Mouse (Mus musculus): ENCODE measurements around the gene Klrg2. TPM values are rescaled to one million over a fixed set of nuclear protein-coding genes. Genes with fewer than 3 reads are reported as not detected.

Gene Klrg2
- polyA plus RNA-seq, 1 experiment, result 0.07 TPM

GRCm38 (mm10) chr6:38609892-38610291, 27.1 kb downstream of the Klrg2 start:
- no peak for DNase-seq (ENCODE audit: low read depth in 1 of 2, low spot score in 2 of 2)
- H3K4me3 ChIP-seq (ENCODE audit: extremely low read depth, insufficient read depth, insufficient read length), result no peak overlapping the region
- TF ChIP-seq CTCF (IDR thresholded peaks at IDR 0.05; ENCODE audit: extremely low read depth, insufficient read depth, insufficient read length, insufficient replicate concordance), result no peak
- WGBS, result 93% methylated on average over 2 of the region's 2 CpGs
- H3K27ac ChIP-seq (ENCODE audit: insufficient read depth, low read length), result no peak overlapping the region
- H3K27me3 ChIP-seq (ENCODE audit: control insufficient read depth, insufficient read depth, low read length), result no peaks in the 10 kb centered on the region
- H3K36me3 ChIP-seq (ENCODE audit: control insufficient read depth, insufficient read depth, low read length), result peaks cover 15% of the 10 kb centered on the region
- H3K4me1 ChIP-seq (ENCODE audit: control insufficient read depth, insufficient read depth, insufficient read length), result no peaks in the 10 kb centered on the region

DNA sequence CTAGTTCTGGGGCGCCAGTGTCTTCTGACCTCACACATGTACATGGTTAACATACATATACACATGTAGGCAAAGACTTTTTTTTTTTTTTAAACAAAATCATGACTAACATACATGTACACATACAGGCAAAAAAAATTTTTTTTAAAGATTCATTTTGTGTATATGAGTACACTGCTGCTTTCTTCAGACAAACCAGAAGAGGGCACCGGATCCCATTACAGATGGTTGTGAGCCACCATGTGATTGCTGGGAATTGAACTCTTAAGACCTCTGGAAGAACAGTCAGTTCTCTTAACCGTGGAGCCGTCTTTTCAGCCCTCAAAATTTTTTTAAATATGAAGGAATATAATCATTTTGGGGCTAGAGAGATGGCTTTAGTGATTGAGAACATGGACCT, 39.6 kb downstream of the Klrg2 start:
- H3K4me1 ChIP-seq (ENCODE audit: control insufficient read depth, insufficient read depth, insufficient read length), result no peaks in the 10 kb centered on the region
- H3K36me3 ChIP-seq (ENCODE audit: control insufficient read depth, insufficient read depth, low read length), result peaks cover 23% of the 10 kb centered on the region
- H3K27ac ChIP-seq (ENCODE audit: insufficient read depth, low read length), result no peak overlapping the region
- no peak for DNase-seq (ENCODE audit: low read depth in 1 of 2, low spot score in 2 of 2)
- 93% methylated on average over 4 of the region's 4 CpGs for WGBS
- TF ChIP-seq CTCF (IDR thresholded peaks at IDR 0.05; ENCODE audit: extremely low read depth, insufficient read depth, insufficient read length, insufficient replicate concordance), result no peak
- no peak for TF ChIP-seq POLR2A (IDR thresholded peaks at IDR 0.05; ENCODE audit: low read depth, low read length)
- H3K27me3 ChIP-seq (ENCODE audit: control insufficient read depth, insufficient read depth, low read length), result no peaks in the 10 kb centered on the region
- no peak overlapping the region for H3K4me3 ChIP-seq (ENCODE audit: extremely low read depth, insufficient read depth, insufficient read length)

- no peaks in the 10 kb centered on the region for H3K4me1 ChIP-seq (ENCODE audit: control insufficient read depth, insufficient read depth, insufficient read length)
- no peak overlapping the region for H3K4me3 ChIP-seq (ENCODE audit: extremely low read depth, insufficient read depth, insufficient read length)
- 37% methylated on average over 3 of the region's 3 CpGs for WGBS
- H3K27ac ChIP-seq (ENCODE audit: insufficient read depth, low read length), result no peak overlapping the region
- DNase-seq (ENCODE audit: low read depth in 1 of 2, low spot score in 2 of 2), result no peak
- TF ChIP-seq CTCF (IDR thresholded peaks at IDR 0.05; ENCODE audit: extremely low read depth, insufficient read depth, insufficient read length, insufficient replicate concordance), result no peak
- no peaks in the 10 kb centered on the region for H3K27me3 ChIP-seq (ENCODE audit: control insufficient read depth, insufficient read depth, low read length)
- peaks cover 17% of the 10 kb centered on the region for H3K36me3 ChIP-seq (ENCODE audit: control insufficient read depth, insufficient read depth, low read length)
Measured at GRCm38 (mm10) chr6:38581711-38582110, 55.3 kb downstream of the Klrg2 start.

- Histone ChIP-seq H3K36me3 (ENCODE audit: control insufficient read depth, insufficient read depth, low read length) (peaks cover 9% of the 10 kb centered on the region; the same call in 1 of the 2 replicates), H3K27ac (ENCODE audit: insufficient read depth, low read length) (no peak overlapping the region), H3K4me1 (ENCODE audit: control insufficient read depth, insufficient read depth, insufficient read length) (peaks cover 2% of the 10 kb centered on the region; the same call in 1 of the 2 replicates), H3K27me3 (ENCODE audit: control insufficient read depth, insufficient read depth, low read length) (no peaks in the 10 kb centered on the region), H3K4me3 (ENCODE audit: extremely low read depth, insufficient read depth, insufficient read length) (no peak overlapping the region)
- no peak for TF ChIP-seq CTCF (IDR thresholded peaks at IDR 0.05; ENCODE audit: extremely low read depth, insufficient read depth, insufficient read length, insufficient replicate concordance)
- TF ChIP-seq POLR2A (IDR thresholded peaks at IDR 0.05; ENCODE audit: low read depth, low read length), result no peak
- WGBS, result 97% methylated on average over 3 of the region's 3 CpGs
- DNase-seq (ENCODE audit: low read depth in 1 of 2, low spot score in 2 of 2), result no peak
Measured at GRCm38 (mm10) chr6:38580112-38580857, 56.8 kb downstream of the Klrg2 start.

DNA sequence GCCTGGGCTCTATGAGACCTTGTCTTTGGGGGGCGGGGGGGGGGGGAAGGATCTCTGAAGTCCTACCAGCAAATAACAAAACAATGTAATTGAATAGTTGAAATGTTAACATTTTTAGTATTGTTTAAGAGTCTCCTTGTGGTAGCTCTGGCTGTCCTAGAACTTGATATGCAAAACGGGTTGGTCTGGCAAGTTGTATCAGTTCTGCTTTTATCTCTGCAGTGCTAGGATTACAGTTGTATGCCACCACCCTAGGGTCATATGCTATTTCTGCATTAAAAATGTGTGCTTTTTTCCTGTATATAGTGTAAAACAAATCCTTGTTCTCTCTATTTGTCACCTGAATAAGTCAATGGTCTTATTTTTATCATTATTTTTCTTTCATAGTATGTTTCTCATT, 60.9 kb downstream of the Klrg2 start:
- DNase-seq (ENCODE audit: low read depth in 1 of 2, low spot score in 2 of 2), result peak; percentile 6 to 39
- no peak for TF ChIP-seq POLR2A (IDR thresholded peaks at IDR 0.05; ENCODE audit: low read depth, low read length)
- no peak for TF ChIP-seq CTCF (IDR thresholded peaks at IDR 0.05; ENCODE audit: extremely low read depth, insufficient read depth, insufficient read length, insufficient replicate concordance)
- H3K36me3 ChIP-seq (ENCODE audit: control insufficient read depth, insufficient read depth, low read length), result peaks cover 21% of the 10 kb centered on the region
- no peaks in the 10 kb centered on the region for H3K27me3 ChIP-seq (ENCODE audit: control insufficient read depth, insufficient read depth, low read length)
- WGBS, result 43% methylated on average over 2 of the region's 2 CpGs
- peaks cover 2% of the 10 kb centered on the region; the same call in 1 of the 2 replicates for H3K4me1 ChIP-seq (ENCODE audit: control insufficient read depth, insufficient read depth, insufficient read length)
- H3K27ac ChIP-seq (ENCODE audit: insufficient read depth, low read length), result no peak overlapping the region
- H3K4me3 ChIP-seq (ENCODE audit: extremely low read depth, insufficient read depth, insufficient read length), result no peak overlapping the region

Other genes with a start within 250 kb of the Klrg2 start
- gene Ubn2, start 203.3 kb downstream of the Klrg2 start, polyA plus RNA-seq (2012; rRNA removed), result 4.7 and 4.9 TPM in 2 replicates
- gene Fmc1, start 103.7 kb downstream of the Klrg2 start, polyA plus RNA-seq (2012; rRNA removed), result 83.1 and 139 TPM in 2 replicates
- 24.3 and 28.2 TPM in 2 replicates for gene Luc7l2, start 85.9 kb downstream of the Klrg2 start, polyA plus RNA-seq (2012; rRNA removed)
- 2.0 and 2.9 TPM in 2 replicates for gene Clec2l, start 25.8 kb upstream of the Klrg2 start, polyA plus RNA-seq (2012; rRNA removed)
- gene Tbxas1, start 238.2 kb upstream of the Klrg2 start, polyA plus RNA-seq (2012; rRNA removed), result 11.8 and 14.0 TPM in 2 replicates
- 14.9 and 19.4 TPM in 2 replicates for gene Hipk2, start 238.9 kb upstream of the Klrg2 start, polyA plus RNA-seq (2012; rRNA removed)